ENCODE assay signal across 27 mouse cellular contexts in the genomic region with DNA sequence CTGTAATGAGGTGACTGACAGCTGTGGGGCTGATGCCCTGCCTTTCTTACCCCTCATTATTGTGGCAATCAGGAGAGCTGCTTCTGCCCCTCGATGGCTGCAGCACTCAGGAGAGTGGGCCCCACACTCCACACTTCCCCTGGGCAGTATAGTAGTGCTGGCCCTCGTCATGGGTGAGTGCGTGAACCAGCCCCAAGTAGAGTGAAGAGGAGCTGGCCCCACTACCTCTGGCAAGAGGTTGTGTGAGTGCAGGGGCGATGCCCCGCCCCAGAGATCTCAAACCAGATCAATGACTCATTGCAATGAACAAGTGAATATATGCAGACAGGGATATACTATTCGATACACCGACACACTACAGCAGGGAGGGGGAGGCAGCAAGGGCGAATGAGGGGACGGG. TPM values are rescaled to one million over a fixed set of nuclear protein-coding genes. Genes with fewer than 3 reads are reported as not detected.
DNase-seq lines count a peak whose midpoint lies in the region; ATAC-seq and TF ChIP-seq lines count a peak whose summit lies in the region.
"Had no signal": no experiment of that assay in that cellular context is flagged by ENCODE, and none has a peak within 500 bp of the region (broad histone marks: within the 10 kb centered on the region; RNA-seq: fewer than 3 reads in every experiment).

No protein-coding gene starts in this region.

- no peak for TF ChIP-seq EP300 in stomach, postnatal 0 days (optimal IDR thresholded peaks at IDR 0.05)

- H3K27me3 ChIP-seq in embryonic facial prominence, embryonic 13.5 days: no peaks in the 10 kb centered on the region
- H3K27me3 ChIP-seq in embryonic facial prominence, embryonic 10.5 days (replicated peaks; ENCODE audit: low read depth, poor library complexity, severe bottlenecking): no peaks in the 10 kb centered on the region
- H3K27me3 ChIP-seq in hindbrain, embryonic 16.5 days (replicated peaks; ENCODE audit: control insufficient read depth, insufficient read depth, low read length): no peaks in the 10 kb centered on the region
- no peaks in the 10 kb centered on the region for H3K27me3 ChIP-seq in hindbrain, embryonic 11.5 days (ENCODE audit: control insufficient read depth, insufficient read depth, low read length)
- no peaks in the 10 kb centered on the region for H3K27me3 ChIP-seq in midbrain, embryonic 11.5 days (ENCODE audit: control insufficient read depth, insufficient read depth, low read length)
- no peaks in the 10 kb centered on the region for H3K27me3 ChIP-seq in midbrain, embryonic 10.5 days (ENCODE audit: low read depth, poor library complexity, severe bottlenecking)
- H3K27me3 ChIP-seq in stomach, postnatal 0 days (ENCODE audit: control insufficient read depth, insufficient read depth, low read length): no peaks in the 10 kb centered on the region
- H3K27me3 ChIP-seq: intestine, embryonic 15.5 days; limb, embryonic 12.5 days; liver, embryonic 13.5 days; neural tube, embryonic 13.5 days; Patski had no signal

- no peak for TF ChIP-seq CTCF in stomach, postnatal 0 days (IDR thresholded peaks at IDR 0.05; ENCODE audit: low read depth)

- 0 out of 2 replicates have a peak, but pooled peaks have one; percentile 15 for ATAC-seq in embryonic facial prominence, embryonic 13.5 days (ENCODE audit: insufficient number of reproducible peaks, insufficient read depth, low FRiP score, low TSS enrichment, low read depth)
- peak; percentile 11; the same call in 1 of the 2 replicates for ATAC-seq in hindbrain, embryonic 16.5 days
- no peak for ATAC-seq in hindbrain, embryonic 11.5 days (ENCODE audit: low FRiP score)
- 0 out of 2 replicates have a peak, but pooled peaks have one; percentile 24 for ATAC-seq in midbrain, embryonic 11.5 days (ENCODE audit: low FRiP score)
- ATAC-seq in stomach, postnatal 0 days (ENCODE audit: low FRiP score, low TSS enrichment): peak; percentile 60; the same call in 1 of the 2 replicates
- ATAC-seq: intestine, embryonic 15.5 days; Patski had no signal

- no peak overlapping the region for H3K9ac ChIP-seq in embryonic facial prominence, embryonic 13.5 days
- no peak overlapping the region for H3K9ac ChIP-seq in hindbrain, embryonic 16.5 days (ENCODE audit: low read depth, low read length)
- H3K9ac ChIP-seq in hindbrain, embryonic 11.5 days (ENCODE audit: low read depth, low read length): no peak overlapping the region
- no peak overlapping the region for H3K9ac ChIP-seq in midbrain, embryonic 11.5 days (ENCODE audit: low read length)
- no peak overlapping the region for H3K9ac ChIP-seq in stomach, postnatal 0 days (ENCODE audit: low read length)
- H3K9ac ChIP-seq: intestine, embryonic 15.5 days; liver, embryonic 13.5 days; neural tube, embryonic 13.5 days had no signal

- no peak overlapping the region for H3K27ac ChIP-seq in embryonic facial prominence, embryonic 13.5 days
- H3K27ac ChIP-seq in embryonic facial prominence, embryonic 10.5 days (replicated peaks): no peak overlapping the region
- no peak overlapping the region for H3K27ac ChIP-seq in hindbrain, embryonic 16.5 days (ENCODE audit: low read depth, low read length)
- no peak overlapping the region for H3K27ac ChIP-seq in hindbrain, embryonic 11.5 days (ENCODE audit: low read depth, low read length)
- H3K27ac ChIP-seq in midbrain, embryonic 11.5 days (ENCODE audit: low read depth, low read length): no peak overlapping the region
- H3K27ac ChIP-seq in midbrain, embryonic 10.5 days (replicated peaks): no peak overlapping the region
- no peak overlapping the region for H3K27ac ChIP-seq in stomach, postnatal 0 days (replicated peaks)
- H3K27ac ChIP-seq: gastrocnemius, adult 2 months; hindbrain, embryonic 10.5 days; hindbrain, postnatal 0 days; intestine, embryonic 15.5 days; limb, embryonic 12.5 days; liver, embryonic 13.5 days; macrophage; neural tube, embryonic 13.5 days had no signal

- no peaks in the 10 kb centered on the region for H3K4me1 ChIP-seq in embryonic facial prominence, embryonic 13.5 days
- no peaks in the 10 kb centered on the region for H3K4me1 ChIP-seq in embryonic facial prominence, embryonic 10.5 days
- H3K4me1 ChIP-seq in hindbrain, embryonic 16.5 days (ENCODE audit: control insufficient read depth, insufficient read depth, low read depth, low read length): no peaks in the 10 kb centered on the region
- H3K4me1 ChIP-seq in hindbrain, embryonic 11.5 days (replicated peaks; ENCODE audit: control insufficient read depth, insufficient read depth, low read length): no peaks in the 10 kb centered on the region
- no peaks in the 10 kb centered on the region for H3K4me1 ChIP-seq in midbrain, embryonic 11.5 days (ENCODE audit: control insufficient read depth, insufficient read depth, low read length)
- no peaks in the 10 kb centered on the region for H3K4me1 ChIP-seq in midbrain, embryonic 10.5 days
- no peaks in the 10 kb centered on the region for H3K4me1 ChIP-seq in stomach, postnatal 0 days (replicated peaks; ENCODE audit: control insufficient read depth, insufficient read depth)
- H3K4me1 ChIP-seq: hindbrain, embryonic 10.5 days; intestine, embryonic 15.5 days; limb, embryonic 12.5 days; liver, embryonic 13.5 days; neural tube, embryonic 13.5 days had no signal

- H3K9me3 ChIP-seq in embryonic facial prominence, embryonic 13.5 days: no peaks in the 10 kb centered on the region
- no peaks in the 10 kb centered on the region for H3K9me3 ChIP-seq in embryonic facial prominence, embryonic 10.5 days
- H3K9me3 ChIP-seq in hindbrain, embryonic 16.5 days (ENCODE audit: control insufficient read depth, low read length): no peaks in the 10 kb centered on the region
- no peaks in the 10 kb centered on the region for H3K9me3 ChIP-seq in hindbrain, embryonic 11.5 days (ENCODE audit: control insufficient read depth, low read length)
- H3K9me3 ChIP-seq in midbrain, embryonic 11.5 days (ENCODE audit: control insufficient read depth, low read length): no peaks in the 10 kb centered on the region
- no peaks in the 10 kb centered on the region for H3K9me3 ChIP-seq in midbrain, embryonic 10.5 days (replicated peaks)
- no peaks in the 10 kb centered on the region for H3K9me3 ChIP-seq in stomach, postnatal 0 days (ENCODE audit: control insufficient read depth, low read length)
- H3K9me3 ChIP-seq: hindbrain, embryonic 10.5 days; intestine, embryonic 15.5 days; limb, embryonic 12.5 days; liver, embryonic 13.5 days; neural tube, embryonic 13.5 days had no signal

- no peak overlapping the region for H3K4me2 ChIP-seq in embryonic facial prominence, embryonic 13.5 days
- H3K4me2 ChIP-seq in hindbrain, embryonic 16.5 days (ENCODE audit: low read length): no peak overlapping the region
- H3K4me2 ChIP-seq in hindbrain, embryonic 11.5 days (replicated peaks; ENCODE audit: low read depth, low read length): no peak overlapping the region
- no peak overlapping the region for H3K4me2 ChIP-seq in midbrain, embryonic 11.5 days
- H3K4me2 ChIP-seq in stomach, postnatal 0 days (replicated peaks; ENCODE audit: low read depth): no peak overlapping the region
- H3K4me2 ChIP-seq: intestine, embryonic 15.5 days; limb, embryonic 12.5 days; liver, embryonic 13.5 days; neural tube, embryonic 13.5 days had no signal

- no peak for DNase-seq in embryonic facial prominence, embryonic 10.5 days (ENCODE audit: low spot score)
- DNase-seq in hindbrain, embryonic 11.5 days (ENCODE audit: low spot score): no peak
- DNase-seq in midbrain, embryonic 11.5 days (ENCODE audit: low spot score, missing footprints): no peak
- no peak for DNase-seq in midbrain, embryonic 10.5 days (ENCODE audit: low spot score)
- DNase-seq in stomach, postnatal 0 days (ENCODE audit: low spot score): no peak
- DNase-seq in embryo, embryonic 10.5 days (ENCODE audit: low spot score): no peak
- DNase-seq: adrenal gland, postnatal 14 days; cerebellum, adult 11-12 months; cerebellum, postnatal 10 days; gastrocnemius, adult 2 months; heart, postnatal 14 days; kidney, adult 2 months; kidney, postnatal 14 days; liver, embryonic 13.5 days; lung, adult 2 months; lung, postnatal 10 days; right cerebral cortex, postnatal 14 days; thymus, postnatal 14 days had no signal

- H3K4me3 ChIP-seq in embryonic facial prominence, embryonic 13.5 days: no peak overlapping the region
- H3K4me3 ChIP-seq in embryonic facial prominence, embryonic 10.5 days: no peak overlapping the region
- no peak overlapping the region for H3K4me3 ChIP-seq in hindbrain, embryonic 16.5 days (ENCODE audit: low read length)
- H3K4me3 ChIP-seq in hindbrain, embryonic 11.5 days (ENCODE audit: low read depth, low read length): no peak overlapping the region
- H3K4me3 ChIP-seq in midbrain, embryonic 11.5 days (ENCODE audit: low read depth, low read length): no peak overlapping the region
- H3K4me3 ChIP-seq in midbrain, embryonic 10.5 days: no peak overlapping the region
- no peak overlapping the region for H3K4me3 ChIP-seq in stomach, postnatal 0 days (ENCODE audit: low read depth, low read length)
- H3K4me3 ChIP-seq: gastrocnemius, adult 2 months; hindbrain, embryonic 10.5 days; intestine, embryonic 15.5 days; limb, embryonic 12.5 days; liver, embryonic 13.5 days; neural tube, embryonic 13.5 days had no signal

- 94% methylated on average over 9 of the region's 9 CpGs for WGBS in embryonic facial prominence, embryonic 13.5 days
- 92% methylated on average over 9 of the region's 9 CpGs for WGBS in embryonic facial prominence, embryonic 10.5 days
- 94% methylated on average over 9 of the region's 9 CpGs for WGBS in hindbrain, embryonic 16.5 days
- WGBS in hindbrain, embryonic 11.5 days: 95% methylated on average over 9 of the region's 9 CpGs
- WGBS in midbrain, embryonic 11.5 days: 95% methylated on average over 9 of the region's 9 CpGs
- 95% methylated on average over 9 of the region's 9 CpGs for WGBS in midbrain, embryonic 10.5 days
- 75% methylated on average over 9 of the region's 9 CpGs for WGBS in stomach, postnatal 0 days

- peaks cover 37% of the 10 kb centered on the region for H3K36me3 ChIP-seq in embryonic facial prominence, embryonic 13.5 days
- peaks cover 59% of the 10 kb centered on the region for H3K36me3 ChIP-seq in embryonic facial prominence, embryonic 10.5 days (replicated peaks)
- peaks cover 10% of the 10 kb centered on the region for H3K36me3 ChIP-seq in hindbrain, embryonic 16.5 days (ENCODE audit: control insufficient read depth, insufficient read depth, low read length)
- H3K36me3 ChIP-seq in hindbrain, embryonic 11.5 days (ENCODE audit: control insufficient read depth, insufficient read depth, low read length): peaks cover 3% of the 10 kb centered on the region; the same call in 1 of the 2 replicates
- peaks cover 8% of the 10 kb centered on the region; the same call in 1 of the 2 replicates for H3K36me3 ChIP-seq in midbrain, embryonic 11.5 days (ENCODE audit: control insufficient read depth, insufficient read depth, low read length)
- H3K36me3 ChIP-seq in midbrain, embryonic 10.5 days: peaks cover 54% of the 10 kb centered on the region
- peaks cover 15% of the 10 kb centered on the region for H3K36me3 ChIP-seq in stomach, postnatal 0 days (ENCODE audit: control insufficient read depth, insufficient read depth, low read length)

RNA-seq across cellular contexts. Expression of gene Ndufs5, which starts 15.5 kb away (rescaled TPM):
- 324 and 340 TPM in 2 replicates for polyA plus RNA-seq in embryonic facial prominence, embryonic 13.5 days (2015; fragmentation: Nextera tagmentation; extraction: Ambion mirVana)
- 332 and 340 TPM in 2 replicates for polyA plus RNA-seq in embryonic facial prominence, embryonic 10.5 days (2016; fragmentation: Nextera tagmentation; extraction: Ambion mirVana)
- 446 and 518 TPM in 2 replicates for polyA plus RNA-seq in hindbrain, embryonic 16.5 days (2015; fragmentation: Nextera tagmentation; extraction: Ambion mirVana)
- 340 and 344 TPM in 2 replicates for polyA plus RNA-seq in hindbrain, embryonic 11.5 days (2014; fragmentation: Nextera tagmentation; extraction: Ambion mirVana)
- polyA plus RNA-seq in midbrain, embryonic 11.5 days (2014; fragmentation: Nextera tagmentation; extraction: Ambion mirVana): 301 and 315 TPM in 2 replicates
- polyA plus RNA-seq in midbrain, embryonic 10.5 days (2016; fragmentation: Nextera tagmentation; extraction: Ambion mirVana): 328 and 330 TPM in 2 replicates
- 326 and 344 TPM in 2 replicates for polyA plus RNA-seq in stomach, postnatal 0 days (2015; fragmentation: Nextera tagmentation; extraction: Ambion mirVana)

RNA-seq across cellular contexts. Expression of gene Akirin1, which starts 16.6 kb away (rescaled TPM):
- 53.4 and 54.0 TPM in 2 replicates for polyA plus RNA-seq in embryonic facial prominence, embryonic 13.5 days (2015; fragmentation: Nextera tagmentation; extraction: Ambion mirVana)
- polyA plus RNA-seq in embryonic facial prominence, embryonic 10.5 days (2016; fragmentation: Nextera tagmentation; extraction: Ambion mirVana): 55.0 and 57.3 TPM in 2 replicates
- polyA plus RNA-seq in hindbrain, embryonic 16.5 days (2015; fragmentation: Nextera tagmentation; extraction: Ambion mirVana): 77.9 and 79.1 TPM in 2 replicates
- polyA plus RNA-seq in hindbrain, embryonic 11.5 days (2014; fragmentation: Nextera tagmentation; extraction: Ambion mirVana): 104 and 107 TPM in 2 replicates
- polyA plus RNA-seq in midbrain, embryonic 11.5 days (2014; fragmentation: Nextera tagmentation; extraction: Ambion mirVana): 108 and 120 TPM in 2 replicates
- 70.1 and 73.4 TPM in 2 replicates for polyA plus RNA-seq in midbrain, embryonic 10.5 days (2016; fragmentation: Nextera tagmentation; extraction: Ambion mirVana)
- 42.3 and 46.6 TPM in 2 replicates for polyA plus RNA-seq in stomach, postnatal 0 days (2015; fragmentation: Nextera tagmentation; extraction: Ambion mirVana)

RNA-seq across cellular contexts. Expression of gene Macf1, which starts 49.4 kb away (rescaled TPM):
- 46.3 and 47.0 TPM in 2 replicates for polyA plus RNA-seq in embryonic facial prominence, embryonic 13.5 days (2015; fragmentation: Nextera tagmentation; extraction: Ambion mirVana)
- 46.0 and 47.4 TPM in 2 replicates for polyA plus RNA-seq in embryonic facial prominence, embryonic 10.5 days (2016; fragmentation: Nextera tagmentation; extraction: Ambion mirVana)
- 61.0 and 62.2 TPM in 2 replicates for polyA plus RNA-seq in hindbrain, embryonic 16.5 days (2015; fragmentation: Nextera tagmentation; extraction: Ambion mirVana)
- 74.7 and 114 TPM in 2 replicates for polyA plus RNA-seq in hindbrain, embryonic 11.5 days (2014; fragmentation: Nextera tagmentation; extraction: Ambion mirVana)
- polyA plus RNA-seq in midbrain, embryonic 11.5 days (2014; fragmentation: Nextera tagmentation; extraction: Ambion mirVana): 74.6 and 78.0 TPM in 2 replicates
- 39.2 and 46.2 TPM in 2 replicates for polyA plus RNA-seq in midbrain, embryonic 10.5 days (2016; fragmentation: Nextera tagmentation; extraction: Ambion mirVana)
- 26.6 and 28.9 TPM in 2 replicates for polyA plus RNA-seq in stomach, postnatal 0 days (2015; fragmentation: Nextera tagmentation; extraction: Ambion mirVana)

RNA-seq across cellular contexts. Expression of gene Rhbdl2, which starts 54.1 kb away (rescaled TPM):
- 3.1 and 3.7 TPM in 2 replicates for polyA plus RNA-seq in embryonic facial prominence, embryonic 13.5 days (2015; fragmentation: Nextera tagmentation; extraction: Ambion mirVana)
- 0.35 and 0.57 TPM in 2 replicates for polyA plus RNA-seq in embryonic facial prominence, embryonic 10.5 days (2016; fragmentation: Nextera tagmentation; extraction: Ambion mirVana)
- 1.3 and 1.6 TPM in 2 replicates for polyA plus RNA-seq in hindbrain, embryonic 16.5 days (2015; fragmentation: Nextera tagmentation; extraction: Ambion mirVana)
- 0.46 and 0.86 TPM in 2 replicates for polyA plus RNA-seq in hindbrain, embryonic 11.5 days (2014; fragmentation: Nextera tagmentation; extraction: Ambion mirVana)
- polyA plus RNA-seq in midbrain, embryonic 11.5 days (2014; fragmentation: Nextera tagmentation; extraction: Ambion mirVana): 0.30 and 0.44 TPM in 2 replicates
- polyA plus RNA-seq in midbrain, embryonic 10.5 days (2016; fragmentation: Nextera tagmentation; extraction: Ambion mirVana): 0.11 and 0.72 TPM in 2 replicates
- polyA plus RNA-seq in stomach, postnatal 0 days (2015; fragmentation: Nextera tagmentation; extraction: Ambion mirVana): 9.5 and 11.0 TPM in 2 replicates
- polyA plus RNA-seq: liver, embryonic 13.5 days; macrophage had no signal
